Mouse (Mus musculus) thymus, adult 2 months (tissue): ENCODE data around the gene Crabp2.

Experiments used
- CTCF ChIP-seq: fragments of 200-500 bp; IDR thresholded peaks from 2 replicates; pipeline ENCODE4 v1.5.1; 2012; ENCODE audit warnings: mild to moderate bottlenecking, control low read depth, low read length, moderate library complexity, borderline replicate concordance; ENCODE audit not compliant: control insufficient read depth, poor library complexity, insufficient read depth; ENCODE audit errors: extremely low read depth
- POLR2A ChIP-seq: fragments of 200-500 bp; IDR thresholded peaks from 2 replicates; pipeline ENCODE4 v1.6.1; 2012; ENCODE audit warnings: mild to moderate bottlenecking, low read length, control low read depth, moderate library complexity; ENCODE audit not compliant: control insufficient read depth, poor library complexity, insufficient read depth; ENCODE audit errors: extremely low read depth

DNA sequence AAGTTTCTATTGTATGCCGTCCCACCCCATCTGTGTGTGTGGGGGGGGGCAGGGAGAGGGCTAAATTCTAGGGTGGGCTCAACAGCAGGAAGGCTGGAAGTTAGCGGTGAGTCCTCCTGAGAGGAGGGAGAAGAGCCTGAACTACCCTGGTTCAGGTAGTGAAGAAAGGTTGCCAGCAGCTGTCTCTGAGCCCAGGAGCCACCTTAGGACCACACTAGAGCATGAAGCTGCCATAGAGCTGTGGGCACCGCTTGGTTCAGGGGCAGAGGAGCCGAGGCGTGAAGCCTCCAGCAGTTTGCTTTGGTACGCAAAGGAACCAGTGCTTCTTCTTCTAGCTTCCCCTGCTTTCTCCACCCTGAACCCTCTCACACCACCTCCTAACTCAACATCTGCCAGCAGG lies 35.2 kb downstream of the Crabp2 start:
- TF ChIP-seq CTCF (no peak), POLR2A (no peak)
